In the genomic region with DNA sequence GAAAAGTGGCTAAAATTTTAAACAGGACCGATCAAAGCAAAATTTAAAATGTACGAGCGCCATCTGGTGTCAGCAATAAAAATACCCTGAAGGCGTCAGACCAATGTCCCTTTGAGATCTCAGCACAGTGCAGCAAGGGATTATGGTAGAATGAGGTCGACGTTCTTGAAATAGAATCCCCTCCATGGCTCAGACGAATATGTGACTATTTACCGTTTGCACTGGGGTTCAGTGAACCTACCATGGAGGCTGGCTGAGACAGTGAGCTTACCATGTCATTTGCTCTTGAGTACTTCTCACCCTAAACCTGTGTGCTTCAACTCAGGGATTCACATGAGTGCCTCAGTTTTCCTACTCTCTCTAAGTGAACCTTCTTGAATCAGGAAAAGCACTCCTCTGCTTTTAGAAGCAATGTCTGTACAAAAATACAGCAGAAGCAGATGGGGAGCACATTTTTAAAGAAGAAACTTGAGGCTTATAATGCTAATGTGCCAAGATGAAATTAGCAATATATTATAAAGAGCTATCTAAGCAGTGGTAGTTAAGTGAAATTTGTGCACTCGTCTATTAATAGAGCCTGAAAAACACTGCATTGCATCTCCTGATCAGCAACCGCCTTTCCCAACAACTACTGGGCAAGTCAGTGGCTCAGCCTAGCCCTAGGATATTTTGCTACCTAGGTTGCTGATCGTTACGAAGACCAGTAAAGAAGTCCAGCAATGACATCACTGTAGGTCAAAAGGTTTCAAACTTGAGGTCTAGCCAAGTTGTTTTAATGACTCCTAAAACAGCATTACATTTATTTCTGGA, we compare ENCODE assay signal across 8 mouse cellular contexts.
DNase-seq lines count a peak whose midpoint lies in the region; ATAC-seq lines count a peak whose summit lies in the region.
"Had no signal": no experiment of that assay in that cellular context is flagged by ENCODE, and none has a peak within 500 bp of the region (broad histone marks: within the 10 kb centered on the region; RNA-seq: fewer than 3 reads in every experiment).

No protein-coding gene starts in this region.

- H3K4me1 ChIP-seq in forebrain, embryonic 13.5 days: peaks cover 13% of the 10 kb centered on the region; the same call in 1 of the 2 replicates
- peaks cover 3% of the 10 kb centered on the region for H3K4me1 ChIP-seq in hindbrain, embryonic 15.5 days (replicated peaks)
- H3K4me1 ChIP-seq in midbrain, embryonic 12.5 days: peaks cover 18% of the 10 kb centered on the region
- H3K4me1 ChIP-seq: liver, embryonic 15.5 days had no signal

- no peak overlapping the region for H3K4me3 ChIP-seq in forebrain, embryonic 13.5 days
- H3K4me3 ChIP-seq in hindbrain, embryonic 15.5 days: 0 out of 2 replicates have a peak overlapping the region, but pooled peaks have one; percentile 14
- H3K4me3 ChIP-seq in midbrain, embryonic 12.5 days: no peak overlapping the region
- H3K4me3 ChIP-seq: liver, embryonic 15.5 days had no signal

- H3K4me2 ChIP-seq in forebrain, embryonic 13.5 days: peak overlapping the region; percentile 44
- peak overlapping the region; percentile 44 for H3K4me2 ChIP-seq in hindbrain, embryonic 15.5 days
- H3K4me2 ChIP-seq in midbrain, embryonic 12.5 days (replicated peaks): peak overlapping the region; percentile 21; the same call in 1 of the 2 replicates
- H3K4me2 ChIP-seq: liver, embryonic 15.5 days had no signal

- H3K36me3 ChIP-seq in forebrain, embryonic 13.5 days (ENCODE audit: poor library complexity, severe bottlenecking): no peaks in the 10 kb centered on the region
- H3K36me3 ChIP-seq in hindbrain, embryonic 15.5 days: no peaks in the 10 kb centered on the region
- H3K36me3 ChIP-seq in midbrain, embryonic 12.5 days: no peaks in the 10 kb centered on the region
- H3K36me3 ChIP-seq: liver, embryonic 15.5 days had no signal

- H3K9ac ChIP-seq in forebrain, embryonic 13.5 days: no peak overlapping the region
- no peak overlapping the region for H3K9ac ChIP-seq in hindbrain, embryonic 15.5 days
- H3K9ac ChIP-seq in midbrain, embryonic 12.5 days (replicated peaks): no peak overlapping the region
- H3K9ac ChIP-seq: liver, embryonic 15.5 days had no signal

- peak; percentile 38 for DNase-seq in R1 (ENCODE audit: low read depth, low spot score)
- peak; percentile 2 for DNase-seq in c-Kit-positive CD71-positive TER-119-positive erythroid progenitor cells, embryonic 14.5 days (ENCODE audit: low spot score)
- peak; percentile 33 to 57 for DNase-seq in layer of hippocampus, postnatal 36 days
- no peak for DNase-seq in spleen, postnatal 36 days (ENCODE audit: low spot score in 2 of 2)

- ATAC-seq in forebrain, embryonic 13.5 days: peak; percentile 87
- ATAC-seq in hindbrain, embryonic 15.5 days (ENCODE audit: low FRiP score, low read depth): peak; percentile 76; the same call in 1 of the 2 replicates
- peak; percentile 85 for ATAC-seq in midbrain, embryonic 12.5 days (ENCODE audit: low FRiP score, low read depth)

- no peaks in the 10 kb centered on the region for H3K27me3 ChIP-seq in forebrain, embryonic 13.5 days
- H3K27me3 ChIP-seq in hindbrain, embryonic 15.5 days: no peaks in the 10 kb centered on the region
- H3K27me3 ChIP-seq in midbrain, embryonic 12.5 days: no peaks in the 10 kb centered on the region
- H3K27me3 ChIP-seq: liver, embryonic 15.5 days had no signal

- H3K27ac ChIP-seq in forebrain, embryonic 13.5 days: no peak overlapping the region
- no peak overlapping the region for H3K27ac ChIP-seq in hindbrain, embryonic 15.5 days (replicated peaks)
- H3K27ac ChIP-seq in midbrain, embryonic 12.5 days (replicated peaks): no peak overlapping the region
- H3K27ac ChIP-seq: liver, embryonic 15.5 days had no signal

- H3K9me3 ChIP-seq in forebrain, embryonic 13.5 days (replicated peaks): no peaks in the 10 kb centered on the region
- no peaks in the 10 kb centered on the region for H3K9me3 ChIP-seq in hindbrain, embryonic 15.5 days
- no peaks in the 10 kb centered on the region for H3K9me3 ChIP-seq in midbrain, embryonic 12.5 days
- H3K9me3 ChIP-seq: liver, embryonic 15.5 days had no signal

- WGBS in forebrain, embryonic 13.5 days: 22% methylated on average over 12 of the region's 12 CpGs
- WGBS in hindbrain, embryonic 15.5 days: 30% methylated on average over 12 of the region's 12 CpGs
- 30% methylated on average over 12 of the region's 12 CpGs for WGBS in midbrain, embryonic 12.5 days

Comparison
In these comparisons a context has a peak if more than half of its experiments do, and no peak if none do; other contexts are left out.
1. DNase-seq: peak in R1 (single experiment), c-Kit-positive CD71-positive TER-119-positive erythroid progenitor cells, embryonic 14.5 days (single experiment) and layer of hippocampus, postnatal 36 days (2 of 2); none in spleen, postnatal 36 days (0 of 2).
2. Peak in every context shown above with its lines, with median percentiles within 50 percentile points of each other: ATAC-seq and H3K4me2 ChIP-seq.